Mouse (Mus musculus): Measurements from ENCODE around the gene Zgpat. TPM values are rescaled to one million over a fixed set of nuclear protein-coding genes. Genes with fewer than 3 reads are reported as not detected.
A peak's percentile ranks its signal among the peaks of the same experiment; 100 is the strongest.

Zgpat gene
- 36.7 and 41.9 TPM in 2 replicates for polyA plus RNA-seq (2012; rRNA removed)

GRCm38 (mm10) chr2:181364860-181365596, at the start of gene Zgpat, which contains the start of gene Arfrp1:
Zgpat (plus strand) TSS chr2:181364928.
Arfrp1 (minus strand) TSS chr2:181365404.
- DNase-seq (ENCODE audit: low spot score): peak; percentile 82

DNA sequence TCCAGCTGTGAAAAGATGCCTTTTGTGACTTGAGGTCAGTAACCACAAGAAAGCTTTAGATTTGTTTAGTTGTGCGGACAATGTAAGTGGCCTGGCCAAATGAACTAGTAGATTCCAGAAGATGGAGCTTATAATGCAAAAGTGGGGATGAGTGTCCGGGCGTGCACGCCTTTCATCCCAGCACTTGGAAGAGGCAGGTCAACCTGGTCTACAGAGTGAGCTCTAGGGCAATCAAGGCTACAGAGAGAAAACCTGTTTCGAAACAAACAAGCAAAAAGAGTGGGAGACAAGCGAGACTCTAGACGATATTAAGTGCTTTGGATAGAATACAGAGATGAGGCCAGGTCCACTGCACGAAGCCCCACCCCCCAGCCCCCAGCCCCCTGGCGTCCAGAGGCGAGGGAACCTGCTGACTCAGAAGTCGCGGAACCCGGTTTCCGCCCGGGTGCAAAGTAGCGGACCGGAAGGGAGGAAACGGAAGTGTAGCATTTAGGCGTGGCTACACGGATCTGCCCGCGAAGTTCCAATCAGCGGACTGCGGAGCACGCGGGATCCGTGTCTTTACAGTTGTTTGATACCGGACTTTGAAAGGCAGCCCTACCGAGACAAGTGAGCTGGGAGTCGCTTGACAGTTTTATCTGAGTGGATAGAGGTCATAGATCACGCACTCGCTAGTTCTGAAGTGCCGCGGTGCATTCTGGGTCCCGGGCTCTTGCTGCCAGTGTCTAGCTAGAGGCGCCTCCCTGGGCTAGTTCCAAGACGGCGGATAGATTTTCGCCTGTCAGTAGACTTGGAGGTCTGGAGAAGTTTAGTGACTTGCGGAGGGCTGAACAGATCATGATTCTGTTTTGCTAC, 45.3 kb upstream of the Zgpat start, which contains the start of gene Rtel1:
Rtel1 (plus strand) TSS at position 492 of the 855 bp plus-strand sequence.
- peak; percentile 71 for DNase-seq (ENCODE audit: low spot score)

GRCm38 (mm10) chr2:181320103-181320499, 44.6 kb upstream of the Zgpat start:
- no peak for DNase-seq (ENCODE audit: low spot score)

DNA sequence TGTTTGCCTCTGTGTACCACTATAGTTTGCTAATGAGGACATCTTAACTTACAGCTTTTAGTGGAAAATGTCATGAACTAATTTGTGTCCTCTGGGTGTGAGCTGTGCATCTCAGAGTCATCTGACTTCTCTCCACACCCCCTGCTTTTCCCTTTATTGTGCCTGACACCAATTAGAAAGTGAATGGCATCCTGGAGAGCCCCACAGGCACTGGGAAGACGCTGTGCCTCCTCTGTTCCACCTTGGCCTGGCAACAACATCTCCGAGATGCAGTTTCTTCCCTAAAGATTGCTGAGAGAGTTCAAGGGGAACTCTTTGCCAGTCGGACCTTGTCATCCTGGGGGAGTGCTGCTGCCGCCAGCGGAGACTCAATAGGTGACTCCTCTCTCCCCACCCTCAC, 42.6 kb upstream of the Zgpat start:
- no peak for DNase-seq (ENCODE audit: low spot score)

GRCm38 (mm10) chr2:181326098-181326497, 38.6 kb upstream of the Zgpat start:
- DNase-seq (ENCODE audit: low spot score): no peak

DNA sequence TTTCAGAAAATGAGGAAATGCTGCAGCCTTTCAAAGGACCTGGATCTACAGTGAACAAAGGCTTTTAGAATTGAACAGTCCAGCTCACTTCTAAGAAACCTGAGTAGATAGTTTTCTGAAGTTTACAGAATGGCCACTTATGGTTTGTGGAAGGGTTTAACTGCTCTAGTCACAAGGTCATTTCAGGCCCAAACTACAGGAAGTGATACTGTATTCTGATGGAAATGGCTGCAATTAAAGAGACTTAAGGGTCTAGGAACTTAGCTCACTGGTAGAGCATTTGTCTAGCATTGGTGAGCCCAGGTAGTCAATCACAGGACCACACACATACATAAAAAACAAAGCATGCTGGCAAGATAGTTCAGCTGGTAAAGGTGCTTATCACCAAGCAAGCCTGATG, 32.2 kb upstream of the Zgpat start:
- no peak for DNase-seq (ENCODE audit: low spot score)

- no peak for DNase-seq (ENCODE audit: low spot score)
Observed at GRCm38 (mm10) chr2:181334023-181334422, 30.7 kb upstream of the Zgpat start.

DNA sequence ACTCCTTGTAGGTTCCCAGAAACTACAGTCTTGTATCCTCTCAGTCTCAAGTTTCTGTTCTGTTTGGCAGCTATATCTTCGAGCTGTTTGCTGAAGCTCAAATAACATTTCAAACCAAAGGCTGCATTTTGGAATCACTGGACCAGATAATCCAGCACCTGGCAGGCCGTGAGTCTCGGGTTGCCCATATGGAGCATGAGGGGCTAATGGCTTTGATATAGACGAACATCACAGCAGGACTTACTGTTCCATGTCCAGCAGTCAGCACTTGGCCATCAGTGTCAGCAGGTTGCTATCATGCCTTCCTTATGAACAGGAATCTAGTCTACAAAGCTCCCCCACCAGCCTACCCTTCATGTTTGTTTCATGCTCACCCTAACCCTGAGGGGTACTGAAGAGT, 24.3 kb upstream of the Zgpat start:
- no peak for DNase-seq (ENCODE audit: low spot score)

GRCm38 (mm10) chr2:181342766-181343165, 22.0 kb upstream of the Zgpat start:
- no peak for DNase-seq (ENCODE audit: low spot score)

DNA sequence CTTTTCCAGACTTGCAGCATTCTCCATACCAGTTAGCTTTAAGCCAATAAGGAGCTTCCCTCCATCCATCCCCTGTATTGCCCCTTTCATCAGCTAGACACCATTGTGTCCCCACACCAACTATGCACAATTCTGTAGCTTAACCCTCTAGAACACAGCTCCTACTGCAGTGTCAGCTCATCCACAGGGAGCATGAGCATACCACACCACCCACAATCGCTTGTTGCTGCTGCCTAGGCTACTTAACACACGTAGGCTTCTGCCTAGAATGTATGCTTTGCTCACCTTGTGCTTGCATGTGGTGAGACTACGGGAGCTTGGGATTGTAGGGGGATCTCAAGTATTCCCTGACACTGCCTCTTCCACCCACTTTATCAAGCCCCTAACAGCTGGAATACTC, 7.9 kb upstream of the Zgpat start:
- no peak for DNase-seq (ENCODE audit: low spot score)

DNA sequence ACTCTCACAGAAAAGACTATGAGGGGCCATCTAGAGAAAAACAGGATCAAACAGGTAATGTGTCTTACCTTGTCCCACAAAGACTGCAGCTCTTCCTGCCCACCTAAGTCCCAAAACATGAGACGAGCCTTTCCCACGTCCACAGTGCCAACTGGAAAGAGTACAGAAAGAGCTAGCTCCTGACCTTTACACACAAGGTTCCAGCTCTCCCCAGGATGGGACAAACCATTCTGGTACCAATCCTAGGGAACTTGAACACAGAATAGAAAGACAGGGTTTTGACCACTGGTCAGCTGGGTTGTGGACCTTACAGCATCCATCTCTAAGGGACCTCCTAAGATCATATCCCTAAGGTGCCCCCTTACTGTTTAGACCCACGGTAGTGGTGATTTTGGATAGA, 782 bp upstream of the Zgpat start:
- no peak for DNase-seq (ENCODE audit: low spot score)

GRCm38 (mm10) chr2:181364487-181364859, 255 bp upstream of the Zgpat start:
- DNase-seq (ENCODE audit: low spot score): no peak

- no peak for DNase-seq (ENCODE audit: low spot score)
Observed at GRCm38 (mm10) chr2:181365655-181366075, 937 bp downstream of the Zgpat start.

DNA sequence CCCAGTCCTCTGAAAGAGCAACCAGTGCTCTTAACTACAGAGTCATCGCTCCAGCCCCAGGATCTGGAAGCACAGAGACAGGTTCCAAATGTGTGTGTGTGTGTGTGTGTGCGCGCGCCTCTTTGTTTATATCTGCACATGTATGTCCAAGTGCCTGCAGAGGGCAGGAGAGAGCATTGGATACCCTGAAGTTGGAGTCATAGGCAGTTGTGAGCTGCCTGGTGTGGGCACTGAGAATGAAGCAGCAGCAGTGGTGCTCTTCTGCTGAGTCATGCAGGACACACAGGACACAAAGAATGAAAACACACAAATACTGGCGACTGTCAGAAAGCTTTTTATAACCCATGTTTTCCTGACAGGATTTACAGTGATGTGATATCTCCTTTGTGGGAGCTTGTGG, 5.3 kb downstream of the Zgpat start:
- no peak for DNase-seq (ENCODE audit: low spot score)

DNA sequence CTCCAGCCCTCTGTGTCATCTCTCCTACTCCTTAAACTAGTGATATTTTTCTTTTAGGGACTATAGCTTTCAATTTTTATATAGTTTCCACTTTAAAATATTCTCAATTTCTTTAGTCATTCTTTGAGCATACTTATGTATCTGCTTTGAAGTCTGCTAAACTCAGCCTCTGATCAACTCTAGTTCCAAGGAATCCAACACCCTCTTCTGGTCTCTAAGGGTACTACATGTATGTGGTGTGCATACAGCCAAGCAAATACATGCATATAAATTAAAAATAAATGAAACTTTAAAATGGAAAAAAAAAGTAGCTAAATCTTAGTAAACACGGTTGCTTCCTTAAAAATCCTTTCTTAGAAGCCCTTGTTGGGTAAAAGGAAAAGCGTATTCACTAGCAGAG, 11.1 kb downstream of the Zgpat start:
- no peak for DNase-seq (ENCODE audit: low spot score)

DNA sequence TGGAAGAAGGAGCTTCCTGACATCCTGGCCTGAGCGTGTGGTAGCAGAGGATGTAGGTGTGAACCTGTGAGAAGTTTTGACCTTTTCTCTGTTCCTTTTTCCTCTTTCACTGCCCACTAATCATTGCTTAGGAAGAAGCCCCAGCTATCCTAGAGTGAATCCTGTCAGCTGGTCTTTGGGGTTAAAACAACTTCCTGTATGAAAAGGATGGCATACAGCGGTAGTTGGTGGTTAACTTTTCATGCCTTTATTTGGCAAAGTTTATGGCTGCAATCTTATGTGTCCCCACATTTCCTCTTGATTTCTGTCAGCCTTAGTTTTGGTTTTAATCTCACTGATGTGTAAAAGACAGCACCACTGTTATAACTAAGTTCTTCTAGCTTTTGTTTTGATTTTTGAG, 12.5 kb downstream of the Zgpat start:
- no peak for DNase-seq (ENCODE audit: low spot score)

- DNase-seq (ENCODE audit: low spot score): no peak
Observed at GRCm38 (mm10) chr2:181378701-181379100, 14.0 kb downstream of the Zgpat start.

GRCm38 (mm10) chr2:181379778-181380177, 15.1 kb downstream of the Zgpat start, which contains the start of gene Lime1:
Lime1 (plus strand) TSS chr2:181380078.
- no peak for DNase-seq (ENCODE audit: low spot score)

DNA sequence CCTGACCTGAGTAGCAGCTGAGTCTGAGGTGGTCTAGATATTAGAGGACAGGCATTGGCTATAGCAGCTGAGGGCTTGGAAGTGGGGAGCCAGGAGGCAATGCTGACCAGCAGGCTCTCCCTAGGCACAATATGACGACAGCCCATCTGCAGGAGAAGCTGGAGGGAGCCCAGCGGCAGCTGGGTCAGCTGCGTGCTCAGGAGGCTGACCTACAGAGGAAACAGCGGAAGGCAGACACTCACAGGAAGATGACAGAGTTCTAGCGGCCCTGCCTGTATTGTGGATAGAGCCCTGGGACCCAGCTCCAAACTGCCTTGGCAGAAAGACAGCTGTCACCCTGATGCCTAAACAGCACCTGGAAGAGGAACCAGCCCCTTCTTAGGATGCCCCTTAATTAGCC, 15.5 kb downstream of the Zgpat start:
- DNase-seq (ENCODE audit: low spot score): no peak

DNA sequence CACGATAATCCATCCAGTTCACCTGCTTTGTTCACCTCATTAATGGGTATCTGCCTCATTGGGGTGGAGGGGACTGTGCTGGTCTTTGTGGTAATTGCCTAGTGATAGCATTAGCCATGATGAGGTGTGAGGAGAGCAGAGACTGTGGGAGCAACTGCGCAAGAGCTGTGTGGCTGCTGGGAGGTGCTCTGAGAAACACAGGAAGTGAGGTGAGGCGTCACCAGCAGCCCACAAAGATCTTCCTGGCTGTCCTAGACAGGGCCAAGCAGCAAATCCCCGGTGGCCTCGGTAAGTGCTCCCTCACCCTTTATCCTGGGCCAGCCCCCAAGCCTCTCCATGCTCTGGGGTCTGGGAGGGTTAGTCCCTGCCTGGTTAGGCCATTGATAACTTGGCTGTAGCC, 16.4 kb downstream of the Zgpat start:
- no peak for DNase-seq (ENCODE audit: low spot score)

DNA sequence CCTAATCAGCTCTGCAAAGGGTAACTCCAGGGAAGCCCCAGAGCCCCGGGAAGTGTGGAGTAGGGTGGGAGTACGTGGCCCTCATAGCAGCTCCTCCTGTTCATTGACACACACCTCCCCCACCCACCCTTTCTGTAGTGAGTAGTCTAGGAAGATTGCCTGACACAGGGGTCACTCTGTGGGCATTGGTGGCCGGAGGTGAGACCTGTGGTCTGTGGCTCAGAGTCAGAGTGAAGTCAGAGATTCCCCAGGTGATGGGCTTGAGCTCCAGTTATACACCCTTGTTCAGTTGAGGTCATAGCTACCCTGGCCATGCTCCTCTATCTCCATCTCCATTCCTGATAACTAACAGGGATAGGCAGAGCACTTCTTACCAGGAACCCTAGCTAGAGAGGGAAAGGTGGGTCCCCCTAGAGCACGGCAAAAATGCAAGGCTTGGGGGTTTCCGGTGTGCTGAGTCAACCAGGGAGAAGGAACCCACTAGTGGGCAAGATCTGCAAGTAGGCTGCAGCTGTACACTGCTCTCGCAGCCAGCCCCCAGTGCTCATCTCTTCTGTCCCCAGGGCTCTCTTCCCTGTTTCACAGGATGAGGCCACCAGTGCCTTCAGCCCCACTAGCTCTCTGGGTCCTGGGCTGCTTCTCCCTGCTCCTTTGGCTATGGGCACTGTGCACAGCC, 17.0 kb downstream of the Zgpat start:
- no peak for DNase-seq (ENCODE audit: low spot score)

DNA sequence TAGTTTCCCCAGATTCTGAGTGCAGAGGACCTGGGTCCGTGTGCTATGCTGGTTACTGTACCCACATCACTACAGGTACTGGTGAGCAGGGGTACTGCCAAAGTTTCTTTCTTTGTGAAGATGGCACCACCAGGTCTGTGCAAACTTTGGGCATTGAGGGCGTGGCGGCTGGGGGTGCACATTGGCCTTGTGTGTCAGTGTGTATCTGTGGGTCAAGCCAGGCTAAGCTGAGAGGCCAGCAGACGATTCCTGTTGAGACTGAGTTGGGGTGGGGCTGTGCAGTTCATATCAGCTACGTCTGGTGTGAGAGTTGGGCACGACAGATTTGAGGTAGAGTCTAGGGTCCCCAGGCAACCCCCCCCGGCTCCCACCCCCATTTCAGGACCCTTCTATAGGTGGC, 19.7 kb downstream of the Zgpat start:
- no peak for DNase-seq (ENCODE audit: low spot score)

All from urinary bladder, adult 2 months (tissue).